Mouse (Mus musculus): ENCODE results near the gene Rpsa.
A peak's percentile ranks its signal among the peaks of the same experiment; 100 is the strongest.

The Rpsa gene

GRCm38 (mm10) chr9:120113456-120113855 lies 14.0 kb upstream of the Rpsa start:
- DNase-seq (ENCODE audit: low spot score) = no peak

GRCm38 (mm10) chr9:120114051-120114788 lies 13.3 kb upstream of the Rpsa start:
- no peak for DNase-seq (ENCODE audit: low spot score)

GRCm38 (mm10) chr9:120114789-120115151 lies 12.7 kb upstream of the Rpsa start:
- no peak for DNase-seq (ENCODE audit: low spot score)

- no peak for DNase-seq (ENCODE audit: low spot score)
These were observed 11.9 kb upstream of the Rpsa start for GRCm38 (mm10) chr9:120115580-120115979.

GRCm38 (mm10) chr9:120116184-120116624 lies 11.3 kb upstream of the Rpsa start:
- no peak for DNase-seq (ENCODE audit: low spot score)

- no peak for DNase-seq (ENCODE audit: low spot score)
These were observed 9.3 kb upstream of the Rpsa start for GRCm38 (mm10) chr9:120118212-120118611.

- no peak for DNase-seq (ENCODE audit: low spot score)
These were observed 7.0 kb upstream of the Rpsa start for GRCm38 (mm10) chr9:120120503-120120902.

- no peak for DNase-seq (ENCODE audit: low spot score)
These were observed 621 bp upstream of the Rpsa start for GRCm38 (mm10) chr9:120126868-120127267.

GRCm38 (mm10) chr9:120129276-120129675 lies 1.8 kb downstream of the Rpsa start:
- DNase-seq (ENCODE audit: low spot score) = no peak

GRCm38 (mm10) chr9:120131784-120132288 lies 4.3 kb downstream of the Rpsa start:
- DNase-seq (ENCODE audit: low spot score) = no peak

GRCm38 (mm10) chr9:120132980-120133754 lies 5.7 kb downstream of the Rpsa start:
- DNase-seq (ENCODE audit: low spot score) = no peak

- no peak for DNase-seq (ENCODE audit: low spot score)
These were observed 6.4 kb downstream of the Rpsa start for GRCm38 (mm10) chr9:120133755-120134475.

GRCm38 (mm10) chr9:120134529-120135160 lies 7.2 kb downstream of the Rpsa start:
- DNase-seq (ENCODE audit: low spot score) = no peak

- DNase-seq (ENCODE audit: low spot score) = no peak
These were observed 8.0 kb downstream of the Rpsa start for GRCm38 (mm10) chr9:120135454-120135853.

GRCm38 (mm10) chr9:120140652-120141051 lies 13.2 kb downstream of the Rpsa start:
- peak; percentile 44 for DNase-seq (ENCODE audit: low spot score)

GRCm38 (mm10) chr9:120144474-120144873 lies 17.0 kb downstream of the Rpsa start:
- no peak for DNase-seq (ENCODE audit: low spot score)

- no peak for DNase-seq (ENCODE audit: low spot score)
These were observed 21.8 kb downstream of the Rpsa start, which contains the start of gene Mobp for GRCm38 (mm10) chr9:120149222-120149828. Gene Mobp, plus strand, starts transcription at chr9:120149707.

GRCm38 (mm10) chr9:120151152-120151551 lies 23.7 kb downstream of the Rpsa start:
- DNase-seq (ENCODE audit: low spot score) = no peak

GRCm38 (mm10) chr9:120151906-120152399 lies 24.5 kb downstream of the Rpsa start:
- no peak for DNase-seq (ENCODE audit: low spot score)

- no peak for DNase-seq (ENCODE audit: low spot score)
These were observed 30.6 kb downstream of the Rpsa start for GRCm38 (mm10) chr9:120158047-120158446.

GRCm38 (mm10) chr9:120163862-120164261 lies 36.4 kb downstream of the Rpsa start:
- no peak for DNase-seq (ENCODE audit: low spot score)
